Mouse (Mus musculus) hindbrain, embryonic 10.5 days (tissue): ENCODE data around the gene Cadps2. TPM values are rescaled to one million over a fixed set of nuclear protein-coding genes. Genes with fewer than 3 reads are reported as not detected.

Experiments
- DNase-seq: peaks from one replicate; pipeline ENCODE4 v3.0.0-alpha.2; 2017; ENCODE audit warnings: low spot score
- H3K27ac ChIP-seq: fragments of 300-500 bp; sonication (generic); 2 replicates; pipeline ENCODE4 v1.5.1; 2016; ENCODE audit warnings: mild to moderate bottlenecking, moderate library complexity
- H3K27me3 ChIP-seq: fragments of 300-500 bp; sonication (generic); 2 replicates; pipeline ENCODE4 v1.6.1; 2016; ENCODE audit warnings: mild to moderate bottlenecking; ENCODE audit not compliant: poor library complexity, insufficient read depth, severe bottlenecking
- H3K36me3 ChIP-seq: fragments of 300-500 bp; sonication (generic); 2 replicates; pipeline ENCODE4 v1.6.1; 2016; ENCODE audit warnings: mild to moderate bottlenecking, moderate library complexity
- H3K4me1 ChIP-seq: fragments of 300-500 bp; sonication (generic); replicated peaks from 2 replicates; pipeline ENCODE4 v1.6.1; 2016; ENCODE audit warnings: mild to moderate bottlenecking
- H3K4me3 ChIP-seq: fragments of 300-500 bp; sonication (generic); 2 replicates; pipeline ENCODE4 v1.5.1; 2016; ENCODE audit warnings: mild to moderate bottlenecking, moderate library complexity
- H3K9me3 ChIP-seq: fragments of 300-500 bp; sonication (generic); 2 replicates; pipeline ENCODE4 v1.6.1; 2016; ENCODE audit warnings: mild to moderate bottlenecking, moderate library complexity
- WGBS: fragments of 180-500 bp; shearing (Covaris S2); methylation state at CpG from one replicate; pipeline ENCODE4 v1.1.7; 2016; 5-methylcytosine and 5-hydroxymethylcytosine counted together
- polyA plus RNA-seq: library from polyadenylated mRNA; unstranded; fragments of >200 nt; fragmentation: Nextera tagmentation; extraction: Ambion mirVana; gene quantifications from 2 replicates; pipeline ENCODE4 v1.2.1, GENCODE M21; 2016

Gene Cadps2
- polyA plus RNA-seq, 1 experiment from 2014 or later, result 1.4 TPM

GRCm38 (mm10) chr6:23489046-23489445 is 350.2 kb downstream of the Cadps2 start:
- WGBS, result 92% methylated on average over 2 of the region's 2 CpGs
- H3K27ac ChIP-seq, result no peak overlapping the region
- no peaks in the 10 kb centered on the region for H3K4me1 ChIP-seq
- H3K36me3 ChIP-seq, result no peaks in the 10 kb centered on the region
- no peak overlapping the region for H3K4me3 ChIP-seq
- H3K9me3 ChIP-seq, result no peaks in the 10 kb centered on the region
- no peaks in the 10 kb centered on the region for H3K27me3 ChIP-seq
- DNase-seq, result no peak

- Histone ChIP-seq H3K27ac (no peak overlapping the region), H3K9me3 (no peaks in the 10 kb centered on the region), H3K27me3 (no peaks in the 10 kb centered on the region), H3K4me3 (no peak overlapping the region), H3K36me3 (no peaks in the 10 kb centered on the region), H3K4me1 (no peaks in the 10 kb centered on the region)
- WGBS, result 65% methylated on average over 2 of the region's 2 CpGs
- peak; percentile 24 for DNase-seq
Observed at GRCm38 (mm10) chr6:23472686-23473085, 366.5 kb downstream of the Cadps2 start.

GRCm38 (mm10) chr6:23471830-23472229 is 367.4 kb downstream of the Cadps2 start:
- no peak overlapping the region for H3K4me3 ChIP-seq
- H3K27ac ChIP-seq, result no peak overlapping the region
- H3K27me3 ChIP-seq, result no peaks in the 10 kb centered on the region
- no peak for DNase-seq
- H3K9me3 ChIP-seq, result no peaks in the 10 kb centered on the region
- WGBS, result 79% methylated on average over 2 of the region's 2 CpGs
- H3K36me3 ChIP-seq, result no peaks in the 10 kb centered on the region
- H3K4me1 ChIP-seq, result no peaks in the 10 kb centered on the region

GRCm38 (mm10) chr6:23467885-23468284 is 371.3 kb downstream of the Cadps2 start:
- Histone ChIP-seq H3K27ac (no peak overlapping the region), H3K36me3 (no peaks in the 10 kb centered on the region), H3K27me3 (no peaks in the 10 kb centered on the region), H3K4me3 (no peak overlapping the region), H3K9me3 (no peaks in the 10 kb centered on the region), H3K4me1 (no peaks in the 10 kb centered on the region)
- no peak for DNase-seq
- WGBS, result 88% methylated on average over 4 of the region's 4 CpGs

GRCm38 (mm10) chr6:23462600-23463280 is 376.5 kb downstream of the Cadps2 start:
- peak; percentile 7 for DNase-seq
- no peaks in the 10 kb centered on the region for H3K4me1 ChIP-seq
- 23% methylated on average over 8 of the region's 8 CpGs for WGBS
- H3K27me3 ChIP-seq, result peaks cover 3% of the 10 kb centered on the region; the same call in 1 of the 2 replicates
- H3K27ac ChIP-seq, result no peak overlapping the region
- no peaks in the 10 kb centered on the region for H3K9me3 ChIP-seq
- no peaks in the 10 kb centered on the region for H3K36me3 ChIP-seq
- H3K4me3 ChIP-seq, result no peak overlapping the region

- no peaks in the 10 kb centered on the region for H3K9me3 ChIP-seq
- DNase-seq, result peak; percentile 74
- H3K4me1 ChIP-seq, result no peaks in the 10 kb centered on the region
- H3K27ac ChIP-seq, result no peak overlapping the region
- 3% methylated on average over 5 of the region's 5 CpGs for WGBS
- no peaks in the 10 kb centered on the region for H3K36me3 ChIP-seq
- peaks cover 3% of the 10 kb centered on the region; the same call in 1 of the 2 replicates for H3K27me3 ChIP-seq
- H3K4me3 ChIP-seq, result no peak overlapping the region
Observed at GRCm38 (mm10) chr6:23457748-23458147, 381.5 kb downstream of the Cadps2 start.

- Histone ChIP-seq H3K36me3 (no peaks in the 10 kb centered on the region), H3K27ac (no peak overlapping the region), H3K4me1 (no peaks in the 10 kb centered on the region), H3K27me3 (peaks cover 3% of the 10 kb centered on the region; the same call in 1 of the 2 replicates), H3K9me3 (no peaks in the 10 kb centered on the region), H3K4me3 (no peak overlapping the region)
- WGBS, result 61% methylated on average over 5 of the region's 5 CpGs
- DNase-seq, result no peak
Observed at GRCm38 (mm10) chr6:23453907-23454306, 385.3 kb downstream of the Cadps2 start.

- H3K4me3 ChIP-seq, result no peak overlapping the region
- H3K27me3 ChIP-seq, result no peaks in the 10 kb centered on the region
- H3K9me3 ChIP-seq, result no peaks in the 10 kb centered on the region
- DNase-seq, result no peak
- 79% methylated on average over 3 of the region's 3 CpGs for WGBS
- H3K4me1 ChIP-seq, result no peaks in the 10 kb centered on the region
- no peaks in the 10 kb centered on the region for H3K36me3 ChIP-seq
- no peak overlapping the region for H3K27ac ChIP-seq
Observed at GRCm38 (mm10) chr6:23439897-23440296, 399.3 kb downstream of the Cadps2 start.

GRCm38 (mm10) chr6:23410256-23411049 is 428.8 kb downstream of the Cadps2 start:
- no peak overlapping the region for H3K27ac ChIP-seq
- peaks cover 27% of the 10 kb centered on the region; the same call in 1 of the 2 replicates for H3K27me3 ChIP-seq
- no peak for DNase-seq
- WGBS, result 5% methylated on average over 12 of the region's 12 CpGs
- H3K9me3 ChIP-seq, result no peaks in the 10 kb centered on the region
- peaks cover 16% of the 10 kb centered on the region for H3K4me1 ChIP-seq
- H3K4me3 ChIP-seq, result peak overlapping the region; percentile 16; the same call in 1 of the 2 replicates
- no peaks in the 10 kb centered on the region for H3K36me3 ChIP-seq

GRCm38 (mm10) chr6:23394131-23394530 is 445.1 kb downstream of the Cadps2 start:
- WGBS, result 93% methylated on average over 2 of the region's 2 CpGs
- Histone ChIP-seq H3K4me1 (no peaks in the 10 kb centered on the region), H3K27ac (no peak overlapping the region), H3K9me3 (no peaks in the 10 kb centered on the region), H3K27me3 (peaks cover 26% of the 10 kb centered on the region), H3K36me3 (no peaks in the 10 kb centered on the region), H3K4me3 (no peak overlapping the region)
- no peak for DNase-seq

GRCm38 (mm10) chr6:23392711-23393110 is 446.5 kb downstream of the Cadps2 start:
- H3K9me3 ChIP-seq, result no peaks in the 10 kb centered on the region
- WGBS, result 84% methylated on average over 4 of the region's 4 CpGs
- H3K4me3 ChIP-seq, result no peak overlapping the region
- peaks cover 38% of the 10 kb centered on the region for H3K27me3 ChIP-seq
- H3K27ac ChIP-seq, result no peak overlapping the region
- no peaks in the 10 kb centered on the region for H3K36me3 ChIP-seq
- H3K4me1 ChIP-seq, result no peaks in the 10 kb centered on the region
- DNase-seq, result no peak

- Histone ChIP-seq H3K27ac (no peak overlapping the region), H3K4me3 (no peak overlapping the region), H3K4me1 (peaks cover 17% of the 10 kb centered on the region), H3K9me3 (no peaks in the 10 kb centered on the region), H3K27me3 (peaks cover 53% of the 10 kb centered on the region), H3K36me3 (no peaks in the 10 kb centered on the region)
- 41% methylated on average over 5 of the region's 5 CpGs for WGBS
- no peak for DNase-seq
Observed at GRCm38 (mm10) chr6:23386711-23387110, 452.5 kb downstream of the Cadps2 start.

GRCm38 (mm10) chr6:23383004-23383347 is 456.2 kb downstream of the Cadps2 start:
- peaks cover 32% of the 10 kb centered on the region for H3K27me3 ChIP-seq
- H3K4me3 ChIP-seq, result peak overlapping the region; percentile 29; the same call in 1 of the 2 replicates
- H3K27ac ChIP-seq, result 0 out of 2 replicates have a peak overlapping the region, but pooled peaks have one; percentile 43
- no peaks in the 10 kb centered on the region for H3K36me3 ChIP-seq
- H3K9me3 ChIP-seq, result no peaks in the 10 kb centered on the region
- DNase-seq, result no peak
- peaks cover 19% of the 10 kb centered on the region for H3K4me1 ChIP-seq
- WGBS, result 30% methylated on average over 1 of the region's 1 CpGs
